Mouse (Mus musculus): ENCODE results near the gene Tmeff2. TPM values are rescaled to one million over a fixed set of nuclear protein-coding genes. Genes with fewer than 3 reads are reported as not detected.
A peak's percentile ranks its signal among the peaks of the same experiment; 100 is the strongest.

Tmeff2 gene
- total and polyA plus RNA-seq, 3 experiments, result 0.34 to 0.68 (median 0.52) TPM

DNA sequence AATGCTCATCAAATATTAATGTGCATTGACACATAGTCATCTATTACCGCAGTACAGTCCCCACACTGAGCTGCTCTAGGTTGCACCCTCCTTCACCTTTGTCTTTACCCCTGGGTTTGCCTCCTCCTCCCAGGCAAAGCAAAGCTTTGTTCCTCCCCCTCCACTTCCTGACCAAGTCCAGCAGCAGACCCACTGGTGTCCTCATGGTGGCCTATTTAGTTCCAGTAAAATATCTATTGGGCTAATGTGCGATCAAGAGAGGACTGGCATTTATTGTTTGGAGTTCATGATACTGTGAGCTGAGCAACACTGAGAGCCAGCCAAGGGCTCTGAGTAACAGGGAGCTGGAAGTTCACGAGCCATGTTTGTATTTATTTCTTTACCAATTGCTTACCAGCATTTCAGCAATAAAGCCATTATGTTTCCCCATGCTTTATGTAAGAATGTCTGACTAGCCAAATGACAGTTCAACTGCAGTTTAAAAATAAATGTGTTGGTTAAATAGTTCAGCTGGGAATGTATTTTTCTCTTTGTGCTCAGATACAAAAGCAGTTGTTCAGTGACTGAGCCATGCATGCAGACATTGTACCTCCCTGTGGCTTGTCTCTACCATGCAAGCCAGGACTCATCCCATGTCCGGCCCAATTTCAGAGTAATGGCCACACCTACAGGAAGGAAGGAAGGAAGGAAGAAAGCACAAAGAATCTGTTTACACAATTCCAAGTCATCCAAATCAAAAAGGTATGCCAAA, 196.6 kb downstream of the Tmeff2 start:
- Histone ChIP-seq H3K9ac (ENCODE audit: low read depth, low read length) (no peak overlapping the region), H3K4me3 (no peak overlapping the region), H3K27me3 (ENCODE audit: control insufficient read depth, insufficient read depth, low read length) (no peaks in the 10 kb centered on the region), H3K27ac (peak overlapping the region; percentile 53), H3K4me1 (ENCODE audit: control insufficient read depth, insufficient read depth, low read length) (peaks cover 8% of the 10 kb centered on the region), H3K79me2 (replicated peaks; ENCODE audit: control insufficient read depth, insufficient read depth, low read length) (no peaks in the 10 kb centered on the region), H3K36me3 (ENCODE audit: control insufficient read depth, insufficient read depth, low read length) (peaks cover 2% of the 10 kb centered on the region)
- 0 out of 2 replicates have a peak, but pooled peaks have one; percentile 25 for TF ChIP-seq POLR2A (IDR thresholded peaks at IDR 0.05; ENCODE audit: insufficient read depth, low read depth, low read length)
- peak; percentile 83 for TF ChIP-seq EP300 (IDR thresholded peaks at IDR 0.05; ENCODE audit: insufficient read depth, low read depth, low read length)
- TF ChIP-seq CTCF (IDR thresholded peaks at IDR 0.05), result no peak
- peak in 1 of 2 experiments; percentile 8 for DNase-seq
- 41% methylated on average over 4 of the region's 4 CpGs for WGBS
- intact Hi-C loops (cut with DNase I), result loop anchor here (5.0 kb wide), 1 partner anchor 40 kb away; no protein-coding TSS in a partner anchor

DNA sequence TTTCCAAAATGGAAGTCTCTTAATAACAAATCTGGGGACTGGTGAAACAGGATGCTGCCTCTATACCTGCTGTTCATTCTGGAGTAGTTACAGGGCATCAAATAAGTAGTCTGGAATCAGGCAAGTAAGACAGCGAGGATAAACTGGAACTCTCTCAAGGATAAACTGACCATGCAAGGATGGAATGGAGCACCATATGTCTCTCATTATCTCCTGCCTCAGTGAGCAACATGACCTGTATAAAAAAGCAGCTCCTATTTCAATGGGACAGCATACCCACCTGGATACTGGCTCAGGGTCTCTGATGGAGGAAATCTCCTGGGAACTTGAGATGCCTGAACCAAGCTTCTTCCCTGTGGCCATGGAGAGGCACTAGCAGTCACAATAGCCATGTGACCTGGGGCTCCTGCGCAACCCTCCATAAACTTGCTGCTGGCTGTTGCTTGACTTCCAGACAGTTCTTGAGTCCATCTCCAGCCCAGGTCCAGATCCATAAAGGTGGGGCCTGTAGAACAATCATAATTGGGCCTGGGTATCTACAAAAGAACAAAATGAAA, 200.7 kb downstream of the Tmeff2 start:
- peaks cover 8% of the 10 kb centered on the region for H3K4me1 ChIP-seq (ENCODE audit: control insufficient read depth, insufficient read depth, low read length)
- no peak for DNase-seq
- no peaks in the 10 kb centered on the region for H3K79me2 ChIP-seq (replicated peaks; ENCODE audit: control insufficient read depth, insufficient read depth, low read length)
- H3K27me3 ChIP-seq (ENCODE audit: control insufficient read depth, insufficient read depth, low read length), result no peaks in the 10 kb centered on the region
- no peak overlapping the region for H3K4me3 ChIP-seq
- intact Hi-C loops (cut with DNase I), result no loop called here
- TF ChIP-seq CTCF (IDR thresholded peaks at IDR 0.05), result no peak
- TF ChIP-seq EP300 (IDR thresholded peaks at IDR 0.05; ENCODE audit: insufficient read depth, low read depth, low read length), result no peak
- TF ChIP-seq POLR2A (IDR thresholded peaks at IDR 0.05; ENCODE audit: insufficient read depth, low read depth, low read length), result no peak
- H3K9ac ChIP-seq (ENCODE audit: low read depth, low read length), result no peak overlapping the region
- no peak overlapping the region for H3K27ac ChIP-seq
- H3K36me3 ChIP-seq (ENCODE audit: control insufficient read depth, insufficient read depth, low read length), result peaks cover 7% of the 10 kb centered on the region
- 98% methylated on average over 2 of the region's 2 CpGs for WGBS

DNA sequence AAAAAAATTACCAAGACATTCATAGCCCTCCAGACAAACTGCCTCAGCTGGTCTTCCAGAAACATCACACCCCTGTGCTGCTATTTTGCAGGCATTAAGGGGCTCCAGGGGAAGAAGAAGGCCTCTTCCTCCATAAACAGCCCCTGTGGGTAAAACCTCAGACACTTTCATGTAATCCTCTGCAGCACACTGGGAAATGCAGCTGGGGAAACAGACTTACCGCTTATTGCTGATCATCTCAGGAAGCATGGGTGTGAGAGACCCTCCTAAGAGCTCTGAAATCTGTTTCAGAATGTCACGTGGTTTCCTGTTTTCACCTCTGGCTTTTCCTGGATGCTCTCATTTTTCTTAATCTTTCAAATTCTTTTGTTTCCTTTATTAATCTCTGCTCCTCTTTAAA, 204.3 kb downstream of the Tmeff2 start:
- intact Hi-C loops (cut with DNase I), result loop anchor here (5.0 kb wide), 3 partner anchors 142 to 228 kb away; no protein-coding TSS in a partner anchor

DNA sequence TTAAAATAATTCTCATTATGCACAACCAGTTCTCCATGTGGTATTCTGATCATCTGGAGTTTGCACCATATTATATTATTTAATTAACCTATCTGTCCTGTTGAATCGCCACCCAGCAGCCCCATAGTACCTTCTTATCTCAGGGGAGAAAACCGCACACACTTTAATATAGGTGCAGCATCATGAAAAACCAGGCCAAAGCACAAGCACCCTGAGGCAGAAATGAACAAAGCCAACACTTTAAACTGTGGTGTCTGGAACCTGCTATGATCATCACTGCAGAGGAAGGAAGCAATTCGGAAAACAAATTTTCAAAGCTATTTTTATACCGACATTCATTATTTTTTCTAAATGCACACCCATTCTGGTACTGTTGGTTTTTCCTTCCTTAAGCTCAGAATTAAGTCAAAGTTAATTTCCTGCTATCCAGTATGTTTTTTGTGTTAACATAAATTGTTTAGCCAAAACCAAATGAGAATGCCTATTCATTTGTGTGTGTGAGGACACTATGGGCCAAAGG, 206.0 kb downstream of the Tmeff2 start:
- Histone ChIP-seq H3K79me2 (replicated peaks; ENCODE audit: control insufficient read depth, insufficient read depth, low read length) (no peaks in the 10 kb centered on the region), H3K4me1 (ENCODE audit: control insufficient read depth, insufficient read depth, low read length) (peaks cover 3% of the 10 kb centered on the region), H3K36me3 (ENCODE audit: control insufficient read depth, insufficient read depth, low read length) (peaks cover 13% of the 10 kb centered on the region), H3K9ac (ENCODE audit: low read depth, low read length) (no peak overlapping the region), H3K27me3 (ENCODE audit: control insufficient read depth, insufficient read depth, low read length) (no peaks in the 10 kb centered on the region), H3K4me3 (no peak overlapping the region), H3K27ac (peak overlapping the region; percentile 66)
- peak in 1 of 2 experiments; percentile 17 for DNase-seq
- TF ChIP-seq POLR2A (IDR thresholded peaks at IDR 0.05; ENCODE audit: insufficient read depth, low read depth, low read length) (no peak), EP300 (IDR thresholded peaks at IDR 0.05; ENCODE audit: insufficient read depth, low read depth, low read length) (no peak), CTCF (IDR thresholded peaks at IDR 0.05) (no peak)
- intact Hi-C loops (cut with DNase I), result loop anchor here (2.0 to 5.0 kb wide), 5 partner anchors 30 to 226 kb away; partner anchors contain the start of gene Cavin2
- WGBS, result 41% methylated on average over 4 of the region's 4 CpGs

More for the DNA sequence above, 204.3 kb downstream of the Tmeff2 start:
- DNase-seq, result no peak
- Histone ChIP-seq H3K27me3 (ENCODE audit: control insufficient read depth, insufficient read depth, low read length) (no peaks in the 10 kb centered on the region), H3K27ac (peak overlapping the region; percentile 66; the same call in 1 of the 2 replicates), H3K4me3 (no peak overlapping the region), H3K36me3 (ENCODE audit: control insufficient read depth, insufficient read depth, low read length) (peaks cover 13% of the 10 kb centered on the region), H3K9ac (ENCODE audit: low read depth, low read length) (no peak overlapping the region), H3K4me1 (ENCODE audit: control insufficient read depth, insufficient read depth, low read length) (peaks cover 3% of the 10 kb centered on the region), H3K79me2 (replicated peaks; ENCODE audit: control insufficient read depth, insufficient read depth, low read length) (no peaks in the 10 kb centered on the region)
- TF ChIP-seq EP300 (IDR thresholded peaks at IDR 0.05; ENCODE audit: insufficient read depth, low read depth, low read length), result no peak
- no peak for TF ChIP-seq POLR2A (IDR thresholded peaks at IDR 0.05; ENCODE audit: insufficient read depth, low read depth, low read length)
- WGBS, result 30% methylated on average over 2 of the region's 2 CpGs

DNA sequence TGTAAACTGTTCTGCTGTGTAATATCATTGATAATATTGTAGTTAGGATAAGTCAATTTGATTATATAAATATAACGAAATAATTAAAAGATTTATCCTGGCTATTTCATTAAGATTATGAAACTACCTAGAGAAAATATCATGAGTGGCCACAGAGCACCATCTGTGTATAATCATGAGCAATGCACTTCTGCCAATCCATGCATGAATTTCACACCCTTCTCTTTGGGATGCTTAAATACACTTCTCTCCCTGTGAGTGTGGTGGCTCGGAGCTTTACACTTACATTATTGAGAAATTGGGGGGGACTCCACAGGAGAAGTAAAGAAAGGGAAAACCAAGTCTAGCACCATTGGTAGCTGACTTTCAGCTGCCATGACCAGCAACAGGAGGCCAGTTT, 206.9 kb downstream of the Tmeff2 start:
- no peak overlapping the region for H3K9ac ChIP-seq (ENCODE audit: low read depth, low read length)
- no peaks in the 10 kb centered on the region for H3K27me3 ChIP-seq (ENCODE audit: control insufficient read depth, insufficient read depth, low read length)
- no peak for TF ChIP-seq CTCF (IDR thresholded peaks at IDR 0.05)
- DNase-seq, result no peak
- no peak overlapping the region for H3K4me3 ChIP-seq
- H3K4me1 ChIP-seq (ENCODE audit: control insufficient read depth, insufficient read depth, low read length), result peaks cover 3% of the 10 kb centered on the region
- intact Hi-C loops (cut with DNase I), result loop anchor here (2.0 to 5.0 kb wide), 5 partner anchors 30 to 225 kb away; partner anchors contain the start of gene Cavin2
- H3K79me2 ChIP-seq (replicated peaks; ENCODE audit: control insufficient read depth, insufficient read depth, low read length), result no peaks in the 10 kb centered on the region
- peak overlapping the region; percentile 66 for H3K27ac ChIP-seq
- WGBS, result 74% methylated on average over 2 of the region's 2 CpGs
- peaks cover 13% of the 10 kb centered on the region for H3K36me3 ChIP-seq (ENCODE audit: control insufficient read depth, insufficient read depth, low read length)

DNA sequence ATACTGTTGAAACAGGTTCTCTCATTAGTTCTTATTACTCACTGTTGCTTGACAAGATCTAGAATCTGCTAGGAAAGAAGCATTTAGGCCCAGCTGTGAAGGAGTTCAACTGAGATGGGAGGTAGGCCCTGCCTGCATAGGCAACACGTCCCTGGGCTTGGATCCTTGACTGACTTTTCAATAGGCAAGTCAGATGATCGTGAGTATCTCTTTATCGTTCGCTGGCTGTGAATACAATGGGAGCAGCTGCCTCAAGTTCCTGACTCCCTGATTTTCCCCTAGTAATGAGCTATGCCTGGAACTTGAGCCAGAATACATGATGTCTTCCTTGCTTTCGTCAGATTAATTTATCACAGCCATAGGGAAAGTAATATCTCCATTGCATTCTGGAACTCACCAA, 214.3 kb downstream of the Tmeff2 start:
- Histone ChIP-seq H3K27me3 (ENCODE audit: control insufficient read depth, insufficient read depth, low read length) (no peaks in the 10 kb centered on the region), H3K36me3 (ENCODE audit: control insufficient read depth, insufficient read depth, low read length) (no peaks in the 10 kb centered on the region; the same call in 1 of the 2 replicates), H3K9ac (ENCODE audit: low read depth, low read length) (no peak overlapping the region), H3K4me3 (no peak overlapping the region), H3K27ac (peak overlapping the region; percentile 57), H3K79me2 (replicated peaks; ENCODE audit: control insufficient read depth, insufficient read depth, low read length) (no peaks in the 10 kb centered on the region), H3K4me1 (ENCODE audit: control insufficient read depth, insufficient read depth, low read length) (peaks cover 6% of the 10 kb centered on the region)
- intact Hi-C loops (cut with DNase I), result no loop called here
- no peak for TF ChIP-seq POLR2A (IDR thresholded peaks at IDR 0.05; ENCODE audit: insufficient read depth, low read depth, low read length)
- 0 out of 2 replicates have a peak, but pooled peaks have one; percentile 31 for TF ChIP-seq EP300 (IDR thresholded peaks at IDR 0.05; ENCODE audit: insufficient read depth, low read depth, low read length)
- TF ChIP-seq CTCF (IDR thresholded peaks at IDR 0.05), result no peak
- DNase-seq, result peak in 1 of 2 experiments; percentile 13
- 42% methylated on average over 5 of the region's 5 CpGs for WGBS

Data from heart, adult 2 months (tissue).